Comparison of ENCODE assay signal across 8 mouse cellular contexts in genomic region chr11:59838426-59838825, GRCm38 (mm10). TPM values are rescaled to one million over a fixed set of nuclear protein-coding genes. Genes with fewer than 3 reads are reported as not detected.
DNase-seq lines count a peak whose midpoint lies in the region; ATAC-seq and TF ChIP-seq lines count a peak whose summit lies in the region.

No protein-coding gene starts in this region.

- peaks cover 14% of the 10 kb centered on the region for H3K36me3 ChIP-seq in liver, adult 2 months (ENCODE audit: control insufficient read depth, insufficient read depth, low read length)
- peaks cover 40% of the 10 kb centered on the region for H3K36me3 ChIP-seq in embryonic facial prominence, embryonic 13.5 days
- 0 out of 2 replicates have a peak, but pooled peaks cover 2% of the 10 kb centered on the region for H3K36me3 ChIP-seq in intestine, embryonic 16.5 days (ENCODE audit: control insufficient read depth, insufficient read depth, low read length)

- 36% methylated on average over 4 of the region's 4 CpGs for WGBS in liver, adult 2 months
- WGBS in embryonic facial prominence, embryonic 13.5 days: 57% methylated on average over 4 of the region's 4 CpGs
- WGBS in intestine, embryonic 16.5 days: 55% methylated on average over 4 of the region's 4 CpGs

- peak overlapping the region; percentile 58 for H3K4me2 ChIP-seq in embryonic facial prominence, embryonic 13.5 days
- H3K4me2 ChIP-seq in intestine, embryonic 16.5 days (ENCODE audit: low read depth, low read length): peak overlapping the region; percentile 64

- H3K4me1 ChIP-seq in liver, adult 2 months (ENCODE audit: control insufficient read depth, insufficient read depth, low read length): peaks cover 7% of the 10 kb centered on the region
- H3K4me1 ChIP-seq in embryonic facial prominence, embryonic 13.5 days: peaks cover 24% of the 10 kb centered on the region
- H3K4me1 ChIP-seq in intestine, embryonic 16.5 days (ENCODE audit: control insufficient read depth, insufficient read depth, low read length): peaks cover 13% of the 10 kb centered on the region

- peak; percentile 56 for DNase-seq in liver, adult 2 months (ENCODE audit: extremely low read depth, low read depth, low spot score)
- no peak for DNase-seq in liver
- peak; percentile 23 for DNase-seq in naive thymus-derived CD4-positive, alpha-beta T cell, adult 2 months (ENCODE audit: low read depth)
- no peak for DNase-seq in B cell, adult 2 months
- DNase-seq in lung, postnatal 10 days: no peak
- no peak for DNase-seq in kidney, adult 9 months

- no peak for TF ChIP-seq POLR2A in liver, adult 2 months (IDR thresholded peaks at IDR 0.05; ENCODE audit: extremely low read depth, insufficient read depth, low read length)

- no peak for TF ChIP-seq CTCF in liver, adult 2 months (IDR thresholded peaks at IDR 0.05; ENCODE audit: low read depth, low read length)

- H3K9ac ChIP-seq in liver, adult 2 months (ENCODE audit: low read depth, low read length): no peak overlapping the region
- peak overlapping the region; percentile 96 for H3K9ac ChIP-seq in embryonic facial prominence, embryonic 13.5 days
- H3K9ac ChIP-seq in intestine, embryonic 16.5 days (ENCODE audit: low read depth, low read length): peak overlapping the region; percentile 97

- no peaks in the 10 kb centered on the region for H3K27me3 ChIP-seq in liver, adult 2 months (ENCODE audit: control insufficient read depth, insufficient read depth, low read length)
- no peaks in the 10 kb centered on the region for H3K27me3 ChIP-seq in embryonic facial prominence, embryonic 13.5 days
- H3K27me3 ChIP-seq in intestine, embryonic 16.5 days (replicated peaks; ENCODE audit: control insufficient read depth, insufficient read depth, low read length): no peaks in the 10 kb centered on the region

- H3K27ac ChIP-seq in liver, adult 2 months (replicated peaks; ENCODE audit: insufficient read depth, low read depth, low read length): no peak overlapping the region
- H3K27ac ChIP-seq in embryonic facial prominence, embryonic 13.5 days: no peak overlapping the region
- no peak overlapping the region for H3K27ac ChIP-seq in intestine, embryonic 16.5 days (ENCODE audit: low read length)

- peaks cover 13% of the 10 kb centered on the region; the same call in 1 of the 2 replicates for H3K79me2 ChIP-seq in liver, adult 2 months (ENCODE audit: control insufficient read depth, insufficient read depth, low read length)

- peak overlapping the region; percentile 95; the same call in 1 of the 2 replicates for H3K4me3 ChIP-seq in liver, adult 2 months (ENCODE audit: insufficient read depth, low read depth, low read length)
- peak overlapping the region; percentile 97 for H3K4me3 ChIP-seq in embryonic facial prominence, embryonic 13.5 days
- peak overlapping the region; percentile 91 for H3K4me3 ChIP-seq in intestine, embryonic 16.5 days (ENCODE audit: low read length)

- H3K9me3 ChIP-seq in embryonic facial prominence, embryonic 13.5 days: no peaks in the 10 kb centered on the region
- no peaks in the 10 kb centered on the region for H3K9me3 ChIP-seq in intestine, embryonic 16.5 days (ENCODE audit: control insufficient read depth, low read length)

- no peak for ATAC-seq in embryonic facial prominence, embryonic 13.5 days (ENCODE audit: insufficient number of reproducible peaks, insufficient read depth, low FRiP score, low TSS enrichment, low read depth)
- no peak for ATAC-seq in intestine, embryonic 16.5 days

RNA-seq across cellular contexts. Expression of gene Nt5m, which starts 0.8 kb away (rescaled TPM):
- total RNA-seq in liver, adult 2 months (2014; rRNA removed): 6.9 and 9.3 TPM in 2 replicates
- polyA plus RNA-seq in liver, adult 2 months (2012; rRNA removed): 19.3 and 21.6 TPM in 2 replicates
- polyA plus RNA-seq in embryonic facial prominence, embryonic 13.5 days (2015; fragmentation: Nextera tagmentation; extraction: Ambion mirVana): 42.6 and 45.9 TPM in 2 replicates
- 31.1 and 34.5 TPM in 2 replicates for polyA plus RNA-seq in intestine, embryonic 16.5 days (2015; fragmentation: Nextera tagmentation; extraction: Ambion mirVana)

RNA-seq across cellular contexts. Expression of gene Cops3, which starts 1.2 kb away (rescaled TPM):
- total RNA-seq in liver, adult 2 months (2014; rRNA removed): 63.4 and 65.4 TPM in 2 replicates
- polyA plus RNA-seq in liver, adult 2 months (2012; rRNA removed): 11.8 and 12.3 TPM in 2 replicates
- polyA plus RNA-seq in embryonic facial prominence, embryonic 13.5 days (2015; fragmentation: Nextera tagmentation; extraction: Ambion mirVana): 206 and 210 TPM in 2 replicates
- 165 and 184 TPM in 2 replicates for polyA plus RNA-seq in intestine, embryonic 16.5 days (2015; fragmentation: Nextera tagmentation; extraction: Ambion mirVana)

RNA-seq across cellular contexts. Expression of gene Flcn, which starts 28.6 kb away (rescaled TPM):
- total RNA-seq in liver, adult 2 months (2014; rRNA removed): 24.6 and 33.1 TPM in 2 replicates
- 17.9 and 31.4 TPM in 2 replicates for polyA plus RNA-seq in liver, adult 2 months (2012; rRNA removed)
- 34.0 and 37.5 TPM in 2 replicates for polyA plus RNA-seq in embryonic facial prominence, embryonic 13.5 days (2015; fragmentation: Nextera tagmentation; extraction: Ambion mirVana)
- 46.5 and 51.6 TPM in 2 replicates for polyA plus RNA-seq in intestine, embryonic 16.5 days (2015; fragmentation: Nextera tagmentation; extraction: Ambion mirVana)

RNA-seq across cellular contexts. Expression of gene Pld6, which starts 51.0 kb away (rescaled TPM):
- total RNA-seq in liver, adult 2 months (2014; rRNA removed): 1.6 and 1.9 TPM in 2 replicates
- 3.9 and 4.3 TPM in 2 replicates for polyA plus RNA-seq in liver, adult 2 months (2012; rRNA removed)
- polyA plus RNA-seq in embryonic facial prominence, embryonic 13.5 days (2015; fragmentation: Nextera tagmentation; extraction: Ambion mirVana): 3.6 and 3.9 TPM in 2 replicates
- polyA plus RNA-seq in intestine, embryonic 16.5 days (2015; fragmentation: Nextera tagmentation; extraction: Ambion mirVana): 2.7 and 4.0 TPM in 2 replicates

Comparison
In these comparisons a context has a peak if more than half of its experiments do, and no peak if none do; other contexts are left out.
1. DNase-seq: peak in liver, adult 2 months (single experiment) and naive thymus-derived CD4-positive, alpha-beta T cell, adult 2 months (single experiment); none in liver (single experiment), B cell, adult 2 months (0 of 2), lung, postnatal 10 days (single experiment) and kidney, adult 9 months (single experiment).
2. RNA of gene Cops3, which starts 1.2 kb away (polyA plus RNA-seq): 206 to 210 TPM in embryonic facial prominence, embryonic 13.5 days and 165 to 184 TPM in intestine, embryonic 16.5 days; 11.8 to 12.3 TPM in liver, adult 2 months; every median in the first group is over 10 times any median in the second.
3. Peak in every context shown above with its lines, with median percentiles within 50 percentile points of each other: H3K4me3 ChIP-seq.